Mouse (Mus musculus) liver, embryonic 11.5 days (tissue): ENCODE measurements around the gene Eri3. TPM values are rescaled to one million over a fixed set of nuclear protein-coding genes. Genes with fewer than 3 reads are reported as not detected.
A peak's percentile ranks its signal among the peaks of the same experiment; 100 is the strongest.

Experiments
- ATAC-seq: fragments of 200-750 bp; cut with Nextera tagmentation; replicated peaks from 2 replicates; pipeline ENCODE4 v1.8.0; 2017; ENCODE audit warnings: moderate number of reproducible peaks, mild to moderate bottlenecking, moderate TSS enrichment, moderate library complexity; ENCODE audit not compliant: low FRiP score
- DNase-seq: peaks from one replicate; pipeline ENCODE4 v3.0.0-alpha.2; 2017; ENCODE audit warnings: low spot score
- H3K27ac ChIP-seq: fragments of 300-500 bp; sonication (generic); 2 replicates; pipeline ENCODE4 v1.5.1; 2014; ENCODE audit warnings: mild to moderate bottlenecking, low read depth, low read length, control low read depth
- H3K27me3 ChIP-seq: fragments of 300-500 bp; sonication (generic); replicated peaks from 2 replicates; pipeline ENCODE4 v1.6.1; 2014; ENCODE audit warnings: low read length, mixed read lengths; ENCODE audit not compliant: control insufficient read depth, insufficient read depth
- H3K36me3 ChIP-seq: fragments of 300-500 bp; sonication (generic); 2 replicates; pipeline ENCODE4 v1.6.1; 2014; ENCODE audit warnings: mild to moderate bottlenecking, low read length, moderate library complexity, mixed read lengths; ENCODE audit not compliant: control insufficient read depth, insufficient read depth
- H3K4me1 ChIP-seq: fragments of 300-500 bp; sonication (generic); replicated peaks from 2 replicates; pipeline ENCODE4 v1.6.1; 2014; ENCODE audit warnings: low read length, mixed read lengths; ENCODE audit not compliant: control insufficient read depth, insufficient read depth
- H3K4me2 ChIP-seq: fragments of 300-500 bp; sonication (generic); 2 replicates; pipeline ENCODE4 v1.6.1; 2014; ENCODE audit warnings: mild to moderate bottlenecking, control low read depth, moderate library complexity
- H3K4me3 ChIP-seq: fragments of 300-500 bp; sonication (generic); 2 replicates; pipeline ENCODE4 v1.5.1; 2014; ENCODE audit warnings: low read depth, low read length, control low read depth
- H3K9ac ChIP-seq: fragments of 300-500 bp; sonication (generic); 2 replicates; pipeline ENCODE4 v1.6.1; 2014; ENCODE audit warnings: low read depth, low read length, control low read depth
- H3K9me3 ChIP-seq: fragments of 300-500 bp; sonication (generic); 2 replicates; pipeline ENCODE4 v1.6.1; 2016; ENCODE audit warnings: low read length, inconsistent platforms, mixed read lengths; ENCODE audit not compliant: control insufficient read depth
- WGBS: fragments of 180-500 bp; shearing (Covaris S2); extraction: QIAGEN DNeasy Blood & Tissue Kit; methylation state at CpG from one replicate; pipeline ENCODE4 v1.1.7; 2014; 5-methylcytosine and 5-hydroxymethylcytosine counted together
- polyA plus RNA-seq: library from polyadenylated mRNA; unstranded; fragments of >200 nt; fragmentation: Nextera tagmentation; extraction: Ambion mirVana; gene quantifications from 2 replicates; pipeline ENCODE4 v1.2.1, GENCODE M21; 2014

The Eri3 gene
- polyA plus RNA-seq, 1 experiment from 2014 or later = 89.9 TPM

GRCm38 (mm10) chr4:117654703-117655499 lies 104.7 kb downstream of the Eri3 start:
- H3K4me3 ChIP-seq = no peak overlapping the region
- no peak overlapping the region for H3K4me2 ChIP-seq
- DNase-seq (no peak), ATAC-seq (no peak)
- no peaks in the 10 kb centered on the region for H3K9me3 ChIP-seq
- WGBS = 60% methylated on average over 9 of the region's 9 CpGs
- H3K9ac ChIP-seq = no peak overlapping the region
- no peak overlapping the region for H3K27ac ChIP-seq
- no peaks in the 10 kb centered on the region for H3K36me3 ChIP-seq
- no peaks in the 10 kb centered on the region for H3K27me3 ChIP-seq
- H3K4me1 ChIP-seq = peaks cover 16% of the 10 kb centered on the region

- Histone ChIP-seq H3K9me3 (no peaks in the 10 kb centered on the region), H3K27me3 (no peaks in the 10 kb centered on the region), H3K27ac (no peak overlapping the region), H3K36me3 (no peaks in the 10 kb centered on the region), H3K4me3 (no peak overlapping the region), H3K9ac (no peak overlapping the region), H3K4me2 (no peak overlapping the region), H3K4me1 (peaks cover 16% of the 10 kb centered on the region)
- DNase-seq (no peak), ATAC-seq (no peak)
- 39% methylated on average over 5 of the region's 5 CpGs for WGBS
Observed at GRCm38 (mm10) chr4:117655500-117655863, 105.3 kb downstream of the Eri3 start.

GRCm38 (mm10) chr4:117656961-117657360 lies 106.8 kb downstream of the Eri3 start:
- Histone ChIP-seq H3K4me3 (no peak overlapping the region), H3K4me2 (no peak overlapping the region), H3K9ac (no peak overlapping the region), H3K36me3 (no peaks in the 10 kb centered on the region), H3K27me3 (no peaks in the 10 kb centered on the region), H3K27ac (no peak overlapping the region), H3K9me3 (no peaks in the 10 kb centered on the region), H3K4me1 (peaks cover 14% of the 10 kb centered on the region)
- DNase-seq (no peak), ATAC-seq (no peak)
- 57% methylated on average over 6 of the region's 6 CpGs for WGBS

- H3K9me3 ChIP-seq = no peaks in the 10 kb centered on the region
- H3K4me1 ChIP-seq = peaks cover 7% of the 10 kb centered on the region
- no peak overlapping the region for H3K4me3 ChIP-seq
- no peak overlapping the region for H3K9ac ChIP-seq
- H3K27ac ChIP-seq = no peak overlapping the region
- no peak for DNase-seq
- H3K36me3 ChIP-seq = no peaks in the 10 kb centered on the region
- no peak overlapping the region for H3K4me2 ChIP-seq
- 84% methylated on average over 4 of the region's 4 CpGs for WGBS
- ATAC-seq = no peak
- no peaks in the 10 kb centered on the region for H3K27me3 ChIP-seq
Observed at GRCm38 (mm10) chr4:117657646-117658045, 107.5 kb downstream of the Eri3 start.

- WGBS = 59% methylated on average over 14 of the region's 14 CpGs
- Histone ChIP-seq H3K27ac (no peak overlapping the region), H3K9ac (no peak overlapping the region), H3K27me3 (no peaks in the 10 kb centered on the region), H3K9me3 (no peaks in the 10 kb centered on the region), H3K4me1 (peaks cover 5% of the 10 kb centered on the region; the same call in 1 of the 2 replicates), H3K36me3 (no peaks in the 10 kb centered on the region), H3K4me2 (no peak overlapping the region), H3K4me3 (no peak overlapping the region)
- DNase-seq = no peak
- peak; percentile 34; the same call in 1 of the 2 replicates for ATAC-seq
Observed at GRCm38 (mm10) chr4:117658582-117659444, 108.6 kb downstream of the Eri3 start.

- Histone ChIP-seq H3K27me3 (no peaks in the 10 kb centered on the region), H3K9ac (no peak overlapping the region), H3K27ac (no peak overlapping the region), H3K9me3 (no peaks in the 10 kb centered on the region), H3K4me3 (no peak overlapping the region), H3K4me2 (no peak overlapping the region), H3K4me1 (peaks cover 5% of the 10 kb centered on the region; the same call in 1 of the 2 replicates), H3K36me3 (no peaks in the 10 kb centered on the region)
- DNase-seq = no peak
- WGBS = 95% methylated on average over 5 of the region's 5 CpGs
- ATAC-seq = no peak
Observed at GRCm38 (mm10) chr4:117660001-117660400, 109.8 kb downstream of the Eri3 start.

- H3K4me1 ChIP-seq = no peaks in the 10 kb centered on the region
- H3K27ac ChIP-seq = no peak overlapping the region
- no peak overlapping the region for H3K9ac ChIP-seq
- no peak overlapping the region for H3K4me2 ChIP-seq
- H3K9me3 ChIP-seq = no peaks in the 10 kb centered on the region
- H3K36me3 ChIP-seq = no peaks in the 10 kb centered on the region
- no peak overlapping the region for H3K4me3 ChIP-seq
- H3K27me3 ChIP-seq = no peaks in the 10 kb centered on the region
- WGBS = 81% methylated on average over 10 of the region's 10 CpGs
- no peak for DNase-seq
- ATAC-seq = no peak
Observed at GRCm38 (mm10) chr4:117664411-117665137, 114.4 kb downstream of the Eri3 start.

- no peaks in the 10 kb centered on the region for H3K9me3 ChIP-seq
- DNase-seq (no peak), ATAC-seq (no peak)
- no peak overlapping the region for H3K4me2 ChIP-seq
- no peak overlapping the region for H3K27ac ChIP-seq
- H3K36me3 ChIP-seq = no peaks in the 10 kb centered on the region
- WGBS = 88% methylated on average over 7 of the region's 7 CpGs
- no peaks in the 10 kb centered on the region for H3K4me1 ChIP-seq
- no peaks in the 10 kb centered on the region for H3K27me3 ChIP-seq
- H3K4me3 ChIP-seq = no peak overlapping the region
- no peak overlapping the region for H3K9ac ChIP-seq
Observed at GRCm38 (mm10) chr4:117665531-117665930, 115.4 kb downstream of the Eri3 start.
